Mouse (Mus musculus): Measurements from ENCODE around the gene Prdm5. TPM values are rescaled to one million over a fixed set of nuclear protein-coding genes. Genes with fewer than 3 reads are reported as not detected.

The Prdm5 gene
- polyA plus RNA-seq, 1 experiment from 2014 or later = 14.1 TPM

GRCm38 (mm10) chr6:65860609-65861008 is 81.8 kb downstream of the Prdm5 start:
- Histone ChIP-seq H3K27ac (replicated peaks in 1 of 2; ENCODE audit: control insufficient read depth in 1 of 2, insufficient read depth in 1 of 2, low read depth in 2 of 2, low read length in 2 of 2) (no peak overlapping the region), H3K4me3 (ENCODE audit: control insufficient read depth in 1 of 2, insufficient read depth in 1 of 2, low read depth in 1 of 2, low read length in 2 of 2) (no peak overlapping the region), H3K4me2 (ENCODE audit: low read length) (no peak overlapping the region), H3K9ac (ENCODE audit: low read length) (no peak overlapping the region), H3K27me3 (ENCODE audit: control insufficient read depth, insufficient read depth, low read length) (no peaks in the 10 kb centered on the region), H3K4me1 (ENCODE audit: control insufficient read depth in 2 of 2, insufficient read depth in 2 of 2, low read length in 2 of 2) (no peaks in the 10 kb centered on the region), H3K9me3 (ENCODE audit: control insufficient read depth, low read length) (no peaks in the 10 kb centered on the region), H3K36me3 (ENCODE audit: control insufficient read depth, insufficient read depth, low read length) (no peaks in the 10 kb centered on the region)
- no peak for ATAC-seq (ENCODE audit: insufficient number of reproducible peaks, insufficient read depth, low FRiP score, low read depth)
- 90% methylated on average over 5 of the region's 5 CpGs for WGBS

GRCm38 (mm10) chr6:65862836-65863235 is 84.0 kb downstream of the Prdm5 start:
- Histone ChIP-seq H3K27ac (replicated peaks in 1 of 2; ENCODE audit: control insufficient read depth in 1 of 2, insufficient read depth in 1 of 2, low read depth in 2 of 2, low read length in 2 of 2) (no peak overlapping the region), H3K9me3 (ENCODE audit: control insufficient read depth, low read length) (no peaks in the 10 kb centered on the region), H3K9ac (ENCODE audit: low read length) (no peak overlapping the region), H3K4me2 (ENCODE audit: low read length) (no peak overlapping the region), H3K4me1 (ENCODE audit: control insufficient read depth in 2 of 2, insufficient read depth in 2 of 2, low read length in 2 of 2) (no peaks in the 10 kb centered on the region), H3K27me3 (ENCODE audit: control insufficient read depth, insufficient read depth, low read length) (no peaks in the 10 kb centered on the region), H3K36me3 (ENCODE audit: control insufficient read depth, insufficient read depth, low read length) (no peaks in the 10 kb centered on the region), H3K4me3 (ENCODE audit: control insufficient read depth in 1 of 2, insufficient read depth in 1 of 2, low read depth in 1 of 2, low read length in 2 of 2) (no peak overlapping the region)
- ATAC-seq (ENCODE audit: insufficient number of reproducible peaks, insufficient read depth, low FRiP score, low read depth) = no peak
- WGBS = 81% methylated on average over 3 of the region's 3 CpGs

- no peak for ATAC-seq (ENCODE audit: insufficient number of reproducible peaks, insufficient read depth, low FRiP score, low read depth)
- Histone ChIP-seq H3K4me2 (ENCODE audit: low read length) (no peak overlapping the region), H3K36me3 (ENCODE audit: control insufficient read depth, insufficient read depth, low read length) (no peaks in the 10 kb centered on the region), H3K9ac (ENCODE audit: low read length) (no peak overlapping the region), H3K4me3 (ENCODE audit: control insufficient read depth in 1 of 2, insufficient read depth in 1 of 2, low read depth in 1 of 2, low read length in 2 of 2) (no peak overlapping the region), H3K27ac (replicated peaks in 1 of 2; ENCODE audit: control insufficient read depth in 1 of 2, insufficient read depth in 1 of 2, low read depth in 2 of 2, low read length in 2 of 2) (no peak overlapping the region), H3K27me3 (ENCODE audit: control insufficient read depth, insufficient read depth, low read length) (no peaks in the 10 kb centered on the region), H3K4me1 (ENCODE audit: control insufficient read depth in 2 of 2, insufficient read depth in 2 of 2, low read length in 2 of 2) (no peaks in the 10 kb centered on the region), H3K9me3 (ENCODE audit: control insufficient read depth, low read length) (no peaks in the 10 kb centered on the region)
- WGBS = 88% methylated on average over 3 of the region's 3 CpGs
These were observed 85.4 kb downstream of the Prdm5 start for GRCm38 (mm10) chr6:65864233-65864632.

- 78% methylated on average over 5 of the region's 5 CpGs for WGBS
- no peak for ATAC-seq (ENCODE audit: insufficient number of reproducible peaks, insufficient read depth, low FRiP score, low read depth)
- H3K4me2 ChIP-seq (ENCODE audit: low read length) = no peak overlapping the region
- no peaks in the 10 kb centered on the region for H3K36me3 ChIP-seq (ENCODE audit: control insufficient read depth, insufficient read depth, low read length)
- no peak overlapping the region for H3K4me3 ChIP-seq (ENCODE audit: control insufficient read depth in 1 of 2, insufficient read depth in 1 of 2, low read depth in 1 of 2, low read length in 2 of 2)
- no peak overlapping the region for H3K9ac ChIP-seq (ENCODE audit: low read length)
- H3K27me3 ChIP-seq (ENCODE audit: control insufficient read depth, insufficient read depth, low read length) = no peaks in the 10 kb centered on the region
- H3K4me1 ChIP-seq (ENCODE audit: control insufficient read depth in 2 of 2, insufficient read depth in 2 of 2, low read length in 2 of 2) = no peaks in the 10 kb centered on the region
- H3K27ac ChIP-seq (replicated peaks in 1 of 2; ENCODE audit: control insufficient read depth in 1 of 2, insufficient read depth in 1 of 2, low read depth in 2 of 2, low read length in 2 of 2) = no peak overlapping the region
- H3K9me3 ChIP-seq (ENCODE audit: control insufficient read depth, low read length) = no peaks in the 10 kb centered on the region
These were observed 86.1 kb downstream of the Prdm5 start for GRCm38 (mm10) chr6:65864919-65865318.

GRCm38 (mm10) chr6:65865861-65866260 is 87.1 kb downstream of the Prdm5 start:
- H3K27ac ChIP-seq (replicated peaks in 1 of 2; ENCODE audit: control insufficient read depth in 1 of 2, insufficient read depth in 1 of 2, low read depth in 2 of 2, low read length in 2 of 2) = no peak overlapping the region
- peaks cover 9% of the 10 kb centered on the region for H3K36me3 ChIP-seq (ENCODE audit: control insufficient read depth, insufficient read depth, low read length)
- no peak for ATAC-seq (ENCODE audit: insufficient number of reproducible peaks, insufficient read depth, low FRiP score, low read depth)
- no peak overlapping the region for H3K4me2 ChIP-seq (ENCODE audit: low read length)
- H3K4me3 ChIP-seq (ENCODE audit: control insufficient read depth in 1 of 2, insufficient read depth in 1 of 2, low read depth in 1 of 2, low read length in 2 of 2) = no peak overlapping the region
- no peak overlapping the region for H3K9ac ChIP-seq (ENCODE audit: low read length)
- H3K27me3 ChIP-seq (ENCODE audit: control insufficient read depth, insufficient read depth, low read length) = no peaks in the 10 kb centered on the region
- WGBS = 91% methylated on average over 4 of the region's 4 CpGs
- no peaks in the 10 kb centered on the region for H3K9me3 ChIP-seq (ENCODE audit: control insufficient read depth, low read length)
- no peaks in the 10 kb centered on the region for H3K4me1 ChIP-seq (ENCODE audit: control insufficient read depth in 2 of 2, insufficient read depth in 2 of 2, low read length in 2 of 2)

GRCm38 (mm10) chr6:65871754-65872278 is 93.0 kb downstream of the Prdm5 start:
- no peaks in the 10 kb centered on the region for H3K9me3 ChIP-seq (ENCODE audit: control insufficient read depth, low read length)

GRCm38 (mm10) chr6:65878300-65878699 is 99.5 kb downstream of the Prdm5 start:
- WGBS = 86% methylated on average over 1 of the region's 1 CpGs
- no peak overlapping the region for H3K9ac ChIP-seq (ENCODE audit: low read length)
- ATAC-seq (ENCODE audit: insufficient number of reproducible peaks, insufficient read depth, low FRiP score, low read depth) = no peak
- H3K27me3 ChIP-seq (ENCODE audit: control insufficient read depth, insufficient read depth, low read length) = no peaks in the 10 kb centered on the region
- H3K4me2 ChIP-seq (ENCODE audit: low read length) = no peak overlapping the region
- H3K36me3 ChIP-seq (ENCODE audit: control insufficient read depth, insufficient read depth, low read length) = 0 out of 2 replicates have a peak, but pooled peaks cover 2% of the 10 kb centered on the region
- no peak overlapping the region for H3K4me3 ChIP-seq (ENCODE audit: control insufficient read depth in 1 of 2, insufficient read depth in 1 of 2, low read depth in 1 of 2, low read length in 2 of 2)
- H3K9me3 ChIP-seq (ENCODE audit: control insufficient read depth, low read length) = no peaks in the 10 kb centered on the region
- H3K4me1 ChIP-seq (ENCODE audit: control insufficient read depth in 2 of 2, insufficient read depth in 2 of 2, low read length in 2 of 2) = no peaks in the 10 kb centered on the region
- H3K27ac ChIP-seq (replicated peaks in 1 of 2; ENCODE audit: control insufficient read depth in 1 of 2, insufficient read depth in 1 of 2, low read depth in 2 of 2, low read length in 2 of 2) = no peak overlapping the region

More at GRCm38 (mm10) chr6:65871754-65872278, 93.0 kb downstream of the Prdm5 start:
- no peak for ATAC-seq (ENCODE audit: insufficient number of reproducible peaks, insufficient read depth, low FRiP score, low read depth)
- Histone ChIP-seq H3K36me3 (ENCODE audit: control insufficient read depth, insufficient read depth, low read length) (peaks cover 11% of the 10 kb centered on the region), H3K4me2 (ENCODE audit: low read length) (no peak overlapping the region), H3K27ac (replicated peaks in 1 of 2; ENCODE audit: control insufficient read depth in 1 of 2, insufficient read depth in 1 of 2, low read depth in 2 of 2, low read length in 2 of 2) (no peak overlapping the region), H3K4me1 (ENCODE audit: control insufficient read depth in 2 of 2, insufficient read depth in 2 of 2, low read length in 2 of 2) (no peaks in the 10 kb centered on the region), H3K4me3 (ENCODE audit: control insufficient read depth in 1 of 2, insufficient read depth in 1 of 2, low read depth in 1 of 2, low read length in 2 of 2) (no peak overlapping the region), H3K27me3 (ENCODE audit: control insufficient read depth, insufficient read depth, low read length) (no peaks in the 10 kb centered on the region), H3K9ac (ENCODE audit: low read length) (no peak overlapping the region)
- 76% methylated on average over 6 of the region's 6 CpGs for WGBS

GRCm38 (mm10) chr6:65888835-65889234 is 110.0 kb downstream of the Prdm5 start:
- Histone ChIP-seq H3K4me2 (ENCODE audit: low read length) (no peak overlapping the region), H3K27me3 (ENCODE audit: control insufficient read depth, insufficient read depth, low read length) (no peaks in the 10 kb centered on the region), H3K27ac (replicated peaks in 1 of 2; ENCODE audit: control insufficient read depth in 1 of 2, insufficient read depth in 1 of 2, low read depth in 2 of 2, low read length in 2 of 2) (no peak overlapping the region), H3K4me1 (ENCODE audit: control insufficient read depth in 2 of 2, insufficient read depth in 2 of 2, low read length in 2 of 2) (no peaks in the 10 kb centered on the region), H3K9ac (ENCODE audit: low read length) (no peak overlapping the region), H3K4me3 (ENCODE audit: control insufficient read depth in 1 of 2, insufficient read depth in 1 of 2, low read depth in 1 of 2, low read length in 2 of 2) (no peak overlapping the region), H3K9me3 (ENCODE audit: control insufficient read depth, low read length) (no peaks in the 10 kb centered on the region), H3K36me3 (ENCODE audit: control insufficient read depth, insufficient read depth, low read length) (peaks cover 26% of the 10 kb centered on the region)
- 91% methylated on average over 1 of the region's 1 CpGs for WGBS
- no peak for ATAC-seq (ENCODE audit: insufficient number of reproducible peaks, insufficient read depth, low FRiP score, low read depth)

All from heart, embryonic 14.5 days (tissue).